Mouse (Mus musculus) hindbrain, embryonic 13.5 days (tissue): ENCODE results near the gene Ttc23. TPM values are rescaled to one million over a fixed set of nuclear protein-coding genes. Genes with fewer than 3 reads are reported as not detected.

ENCODE experiments used
- ATAC-seq: fragments of 200-750 bp; cut with Nextera tagmentation; 2 replicates; pipeline ENCODE4 v1.8.0; 2017; ENCODE audit warnings: moderate TSS enrichment; ENCODE audit not compliant: low FRiP score
- H3K27ac ChIP-seq: fragments of 300-500 bp; sonication (generic); 2 replicates; pipeline ENCODE4 v1.5.1; 2015; ENCODE audit warnings: inconsistent platforms, mild to moderate bottlenecking, moderate library complexity
- H3K27me3 ChIP-seq: fragments of 300-500 bp; sonication (generic); 2 replicates; pipeline ENCODE4 v1.6.1; 2015; ENCODE audit warnings: mild to moderate bottlenecking, inconsistent platforms
- H3K36me3 ChIP-seq: fragments of 300-500 bp; sonication (generic); 2 replicates; pipeline ENCODE4 v1.6.1; 2015; ENCODE audit warnings: mild to moderate bottlenecking, inconsistent platforms
- H3K4me1 ChIP-seq: fragments of 300-500 bp; sonication (generic); replicated peaks from 2 replicates; pipeline ENCODE4 v1.6.1; 2015; ENCODE audit warnings: inconsistent platforms
- H3K4me2 ChIP-seq: fragments of 300-500 bp; sonication (generic); 2 replicates; pipeline ENCODE4 v1.6.1; 2015; ENCODE audit warnings: inconsistent platforms, mild to moderate bottlenecking, moderate library complexity
- H3K4me3 ChIP-seq: fragments of 300-500 bp; sonication (generic); 2 replicates; pipeline ENCODE4 v1.5.1; 2015; ENCODE audit warnings: mild to moderate bottlenecking, inconsistent platforms
- H3K9ac ChIP-seq: fragments of 300-500 bp; sonication (generic); 2 replicates; pipeline ENCODE4 v1.6.1; 2015; ENCODE audit warnings: mild to moderate bottlenecking, inconsistent platforms
- H3K9me3 ChIP-seq: fragments of 300-500 bp; sonication (generic); 2 replicates; pipeline ENCODE4 v1.6.1; 2016; ENCODE audit warnings: inconsistent platforms
- WGBS: fragments of 180-500 bp; shearing (Covaris S2); methylation state at CpG from one replicate; pipeline ENCODE4 v1.1.7; 2015; 5-methylcytosine and 5-hydroxymethylcytosine counted together
- polyA plus RNA-seq: library from polyadenylated mRNA; unstranded; fragments of >200 nt; fragmentation: Nextera tagmentation; extraction: Ambion mirVana; gene quantifications from 2 replicates; pipeline ENCODE4 v1.2.1, GENCODE M21; 2015

Gene Ttc23
- polyA plus RNA-seq, 1 experiment from 2014 or later, result 12.2 TPM

DNA sequence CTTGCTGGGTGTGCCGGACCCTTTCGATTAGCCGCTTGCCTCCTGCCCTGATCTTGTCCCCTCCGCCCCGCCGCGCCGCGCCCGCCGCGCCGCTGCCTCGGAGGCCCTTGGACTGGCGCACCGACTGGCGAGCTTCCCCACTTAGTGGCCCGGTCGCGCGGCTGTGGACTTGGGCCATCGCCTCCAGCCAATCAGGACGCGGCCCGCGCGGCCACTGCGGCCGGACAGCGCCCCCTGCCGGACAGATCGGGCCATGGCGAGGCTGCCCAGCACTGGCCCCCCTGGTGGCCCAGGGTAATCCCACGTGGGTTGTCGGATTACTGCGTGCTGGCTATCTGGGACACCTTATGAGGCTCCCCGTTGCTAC, 112.4 kb downstream of the Ttc23 start, which contains the start of gene Synm:
Gene Synm (minus strand): TSS at position 114 of the 367 bp plus-strand sequence.
- H3K27me3 ChIP-seq, result peaks cover 24% of the 10 kb centered on the region
- H3K9ac ChIP-seq, result peak within 1 kb of the TSS; percentile 77
- peak; percentile 92 for ATAC-seq
- peak within 1 kb of the TSS; percentile 80 for H3K27ac ChIP-seq
- H3K9me3 ChIP-seq, result no peaks in the 10 kb centered on the region
- peak within 1 kb of the TSS; percentile 64 for H3K4me3 ChIP-seq
- peak within 1 kb of the TSS; percentile 98 for H3K4me2 ChIP-seq
- WGBS, result under 1% methylated on average over 37 of the region's 37 CpGs
- peaks cover 18% of the 10 kb centered on the region for H3K4me1 ChIP-seq
- no peaks in the 10 kb centered on the region for H3K36me3 ChIP-seq

DNA sequence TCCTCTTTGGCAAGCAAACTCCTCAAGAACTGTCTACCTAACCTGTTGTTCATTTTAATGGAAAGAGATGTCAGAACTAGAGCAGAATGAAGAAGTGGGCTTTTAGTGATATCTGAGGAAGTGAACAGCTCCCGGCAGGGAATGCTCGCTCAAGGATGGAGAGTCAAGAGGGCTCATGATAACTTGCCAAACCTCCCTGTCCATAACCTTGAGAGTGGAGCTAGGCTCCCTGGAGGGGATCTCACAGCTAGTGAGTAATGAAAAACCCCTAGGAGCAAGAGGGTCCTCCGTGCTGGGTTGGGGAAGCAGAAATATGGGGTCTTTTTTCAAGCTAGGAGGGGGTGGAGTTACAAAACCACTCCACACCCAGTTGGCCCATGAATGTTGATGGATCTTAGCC, 116.4 kb downstream of the Ttc23 start:
- Histone ChIP-seq H3K36me3 (no peaks in the 10 kb centered on the region), H3K27ac (no peak overlapping the region)

GRCm38 (mm10) chr7:67768125-67768524, 120.9 kb downstream of the Ttc23 start:
- Histone ChIP-seq H3K36me3 (no peaks in the 10 kb centered on the region), H3K4me2 (no peak overlapping the region), H3K27ac (no peak overlapping the region), H3K4me3 (no peak overlapping the region), H3K4me1 (no peaks in the 10 kb centered on the region), H3K9me3 (no peaks in the 10 kb centered on the region), H3K9ac (no peak overlapping the region), H3K27me3 (no peaks in the 10 kb centered on the region; the same call in 1 of the 2 replicates)
- no peak for ATAC-seq
- WGBS, result 89% methylated on average over 3 of the region's 3 CpGs

More for the DNA sequence above, 116.4 kb downstream of the Ttc23 start:
- no peaks in the 10 kb centered on the region for H3K9me3 ChIP-seq
- no peak for ATAC-seq
- no peak overlapping the region for H3K4me3 ChIP-seq
- 77% methylated on average over 3 of the region's 3 CpGs for WGBS
- H3K4me2 ChIP-seq, result no peak overlapping the region
- peaks cover 7% of the 10 kb centered on the region for H3K27me3 ChIP-seq
- no peak overlapping the region for H3K9ac ChIP-seq
- peaks cover 9% of the 10 kb centered on the region for H3K4me1 ChIP-seq

GRCm38 (mm10) chr7:67769487-67769886, 122.3 kb downstream of the Ttc23 start:
- no peaks in the 10 kb centered on the region for H3K9me3 ChIP-seq
- 91% methylated on average over 5 of the region's 5 CpGs for WGBS
- H3K27me3 ChIP-seq, result no peaks in the 10 kb centered on the region; the same call in 1 of the 2 replicates
- H3K4me1 ChIP-seq, result no peaks in the 10 kb centered on the region
- no peaks in the 10 kb centered on the region for H3K36me3 ChIP-seq
- no peak overlapping the region for H3K9ac ChIP-seq
- H3K27ac ChIP-seq, result no peak overlapping the region
- no peak overlapping the region for H3K4me3 ChIP-seq
- ATAC-seq, result no peak
- no peak overlapping the region for H3K4me2 ChIP-seq

DNA sequence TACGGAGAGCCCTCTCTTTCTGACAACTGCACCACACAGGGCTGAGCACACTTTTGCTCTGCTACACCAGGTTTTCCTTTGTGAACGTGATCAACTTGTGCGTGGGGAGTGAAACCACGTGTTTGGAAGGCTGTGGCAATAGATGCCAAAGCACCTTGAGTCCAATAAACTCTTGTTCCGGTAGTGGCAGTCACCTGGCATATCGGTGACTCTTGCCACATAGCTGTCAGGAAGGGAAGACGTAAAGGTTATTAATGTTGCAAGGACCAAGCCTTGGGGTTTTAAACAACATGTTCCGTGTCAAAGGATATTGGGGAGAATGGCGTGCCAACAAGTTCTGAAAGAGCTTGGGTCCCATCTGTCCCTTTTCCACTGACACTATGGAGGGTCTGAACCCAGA, 125.0 kb downstream of the Ttc23 start:
- ATAC-seq, result no peak
- no peaks in the 10 kb centered on the region for H3K27me3 ChIP-seq
- H3K27ac ChIP-seq, result no peak overlapping the region
- 92% methylated on average over 9 of the region's 9 CpGs for WGBS
- no peaks in the 10 kb centered on the region for H3K36me3 ChIP-seq
- no peaks in the 10 kb centered on the region for H3K4me1 ChIP-seq
- no peak overlapping the region for H3K9ac ChIP-seq
- H3K9me3 ChIP-seq, result no peaks in the 10 kb centered on the region
- H3K4me2 ChIP-seq, result no peak overlapping the region
- H3K4me3 ChIP-seq, result no peak overlapping the region

GRCm38 (mm10) chr7:67775623-67776022, 128.4 kb downstream of the Ttc23 start:
- no peaks in the 10 kb centered on the region for H3K36me3 ChIP-seq
- no peak overlapping the region for H3K9ac ChIP-seq
- H3K4me3 ChIP-seq, result no peak overlapping the region
- H3K27ac ChIP-seq, result no peak overlapping the region
- no peaks in the 10 kb centered on the region for H3K9me3 ChIP-seq
- H3K4me1 ChIP-seq, result no peaks in the 10 kb centered on the region
- WGBS, result 89% methylated on average over 3 of the region's 3 CpGs
- no peaks in the 10 kb centered on the region for H3K27me3 ChIP-seq
- no peak overlapping the region for H3K4me2 ChIP-seq
- ATAC-seq, result no peak

DNA sequence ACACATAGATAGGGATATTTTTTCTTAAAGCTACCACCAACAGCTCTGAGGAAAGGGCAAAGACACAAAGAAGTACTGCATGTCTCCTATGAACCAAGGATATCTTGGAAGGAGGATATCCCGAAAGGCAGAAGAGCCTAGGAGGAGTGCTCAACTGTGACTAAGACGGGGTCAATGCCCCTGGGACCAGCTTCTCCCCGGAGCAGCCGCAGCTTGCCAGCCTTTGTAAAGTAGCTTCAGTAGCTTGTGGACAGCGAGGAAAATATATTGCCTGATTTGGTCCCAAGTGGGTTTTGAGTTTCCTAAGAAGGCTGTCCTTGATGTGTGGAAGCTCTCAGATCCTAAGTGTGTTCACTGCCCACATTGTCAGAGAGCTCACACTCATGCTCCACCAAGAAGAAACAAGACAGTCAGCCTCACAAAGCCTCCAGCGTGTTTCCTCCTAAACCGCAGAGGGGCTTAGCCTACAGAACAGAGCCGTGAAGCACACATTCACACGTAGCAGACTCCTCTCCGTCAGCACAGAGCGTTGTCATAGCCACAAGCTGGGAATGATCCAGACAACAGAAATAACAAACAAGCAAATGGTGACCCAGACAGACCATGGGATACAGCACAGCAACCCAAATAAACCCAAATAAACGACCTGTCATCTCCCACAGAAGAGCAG, 129.6 kb downstream of the Ttc23 start:
- no peaks in the 10 kb centered on the region for H3K27me3 ChIP-seq
- no peak for ATAC-seq
- WGBS, result 57% methylated on average over 12 of the region's 12 CpGs
- no peak overlapping the region for H3K4me2 ChIP-seq
- no peak overlapping the region for H3K9ac ChIP-seq
- no peaks in the 10 kb centered on the region for H3K4me1 ChIP-seq
- H3K9me3 ChIP-seq, result no peaks in the 10 kb centered on the region
- no peak overlapping the region for H3K4me3 ChIP-seq
- no peak overlapping the region for H3K27ac ChIP-seq
- H3K36me3 ChIP-seq, result no peaks in the 10 kb centered on the region

DNA sequence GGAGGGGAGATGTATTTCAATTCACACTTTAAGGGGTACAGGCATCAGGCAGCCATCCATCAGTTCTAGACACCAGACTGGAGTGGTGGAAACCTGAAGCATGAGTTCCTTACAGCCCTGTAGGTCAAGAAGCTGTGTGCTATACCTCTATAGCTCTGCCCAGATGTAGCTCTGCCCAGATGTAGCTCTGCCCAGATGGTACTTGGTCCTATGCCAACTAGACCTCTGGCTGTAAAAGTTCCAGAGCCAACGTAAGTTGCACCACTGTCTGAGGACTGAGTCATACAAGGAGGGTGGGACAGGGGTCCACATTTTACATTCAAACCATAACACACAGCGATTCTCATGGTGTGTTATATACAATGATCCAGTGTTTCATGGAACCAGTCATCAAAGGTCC, 140.7 kb downstream of the Ttc23 start:
- Histone ChIP-seq H3K27me3 (no peaks in the 10 kb centered on the region), H3K36me3 (no peaks in the 10 kb centered on the region), H3K4me2 (no peak overlapping the region), H3K4me1 (no peaks in the 10 kb centered on the region), H3K4me3 (no peak overlapping the region), H3K27ac (no peak overlapping the region), H3K9ac (no peak overlapping the region), H3K9me3 (no peaks in the 10 kb centered on the region)
- WGBS, result 62% methylated on average over 2 of the region's 2 CpGs
- ATAC-seq, result no peak

- H3K9me3 ChIP-seq, result no peaks in the 10 kb centered on the region
- no peak overlapping the region for H3K4me3 ChIP-seq
- H3K27ac ChIP-seq, result no peak overlapping the region
- no peaks in the 10 kb centered on the region for H3K36me3 ChIP-seq
- H3K4me1 ChIP-seq, result no peaks in the 10 kb centered on the region
- H3K27me3 ChIP-seq, result no peaks in the 10 kb centered on the region
- H3K9ac ChIP-seq, result no peak overlapping the region
- H3K4me2 ChIP-seq, result no peak overlapping the region
- no peak for ATAC-seq
- WGBS, result 18% methylated on average over 10 of the region's 10 CpGs
Observed at GRCm38 (mm10) chr7:67788713-67789112, 141.5 kb downstream of the Ttc23 start.

- no peaks in the 10 kb centered on the region for H3K4me1 ChIP-seq
- no peak for ATAC-seq
- 59% methylated on average over 7 of the region's 7 CpGs for WGBS
- no peaks in the 10 kb centered on the region for H3K36me3 ChIP-seq
- H3K9ac ChIP-seq, result no peak overlapping the region
- no peak overlapping the region for H3K4me2 ChIP-seq
- no peaks in the 10 kb centered on the region for H3K9me3 ChIP-seq
- H3K27me3 ChIP-seq, result no peaks in the 10 kb centered on the region
- H3K27ac ChIP-seq, result no peak overlapping the region
- H3K4me3 ChIP-seq, result no peak overlapping the region
Observed at GRCm38 (mm10) chr7:67791256-67791655, 144.0 kb downstream of the Ttc23 start.

DNA sequence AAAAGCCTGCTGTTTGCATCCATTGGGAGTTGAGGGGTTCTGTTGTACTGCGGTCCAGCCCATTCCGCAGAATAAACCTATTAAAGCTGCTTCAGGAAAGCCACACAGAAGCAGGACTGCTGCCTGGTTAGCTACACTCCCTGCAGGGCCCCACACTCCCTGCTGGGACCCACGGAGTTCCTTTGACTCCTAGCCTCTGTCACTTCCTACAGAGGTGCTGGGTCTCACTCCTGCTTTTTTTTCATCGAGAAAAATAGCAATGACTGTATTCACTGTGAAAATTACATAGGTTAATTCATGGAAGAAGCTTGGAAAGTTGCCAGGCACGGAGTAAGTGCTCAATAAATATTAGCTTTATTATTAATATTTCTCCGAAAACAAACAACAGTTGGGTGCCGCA, 146.2 kb downstream of the Ttc23 start:
- no peak for ATAC-seq
- Histone ChIP-seq H3K9ac (no peak overlapping the region), H3K27me3 (no peaks in the 10 kb centered on the region), H3K4me1 (no peaks in the 10 kb centered on the region), H3K4me3 (no peak overlapping the region), H3K9me3 (no peaks in the 10 kb centered on the region), H3K27ac (no peak overlapping the region), H3K36me3 (no peaks in the 10 kb centered on the region), H3K4me2 (no peak overlapping the region)
- WGBS, result 75% methylated on average over 7 of the region's 7 CpGs

DNA sequence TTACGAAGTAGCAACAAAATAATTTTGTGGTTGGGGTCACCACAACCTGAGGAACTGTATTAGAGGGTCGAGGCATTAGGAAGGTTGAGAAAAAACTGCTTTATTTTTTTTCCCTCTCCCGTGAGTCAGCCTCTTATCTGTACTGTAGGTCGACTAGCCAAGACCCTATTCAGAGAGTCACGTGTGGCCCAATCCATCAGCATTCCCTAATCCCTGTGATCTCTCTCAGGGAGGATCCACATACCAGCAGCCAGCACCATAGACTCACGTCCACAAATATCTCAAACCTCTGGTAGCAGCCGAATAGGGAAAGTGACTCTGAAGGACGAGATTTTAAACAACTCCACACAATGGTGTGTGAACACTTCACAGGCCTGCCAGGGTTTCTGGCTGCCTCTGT, 149.9 kb downstream of the Ttc23 start:
- Histone ChIP-seq H3K9ac (no peak overlapping the region), H3K27me3 (0 out of 2 replicates have a peak, but pooled peaks cover 3% of the 10 kb centered on the region), H3K27ac (no peak overlapping the region), H3K36me3 (no peaks in the 10 kb centered on the region), H3K4me2 (no peak overlapping the region), H3K4me1 (no peaks in the 10 kb centered on the region), H3K9me3 (no peaks in the 10 kb centered on the region), H3K4me3 (no peak overlapping the region)
- no peak for ATAC-seq
- WGBS, result 47% methylated on average over 8 of the region's 8 CpGs

DNA sequence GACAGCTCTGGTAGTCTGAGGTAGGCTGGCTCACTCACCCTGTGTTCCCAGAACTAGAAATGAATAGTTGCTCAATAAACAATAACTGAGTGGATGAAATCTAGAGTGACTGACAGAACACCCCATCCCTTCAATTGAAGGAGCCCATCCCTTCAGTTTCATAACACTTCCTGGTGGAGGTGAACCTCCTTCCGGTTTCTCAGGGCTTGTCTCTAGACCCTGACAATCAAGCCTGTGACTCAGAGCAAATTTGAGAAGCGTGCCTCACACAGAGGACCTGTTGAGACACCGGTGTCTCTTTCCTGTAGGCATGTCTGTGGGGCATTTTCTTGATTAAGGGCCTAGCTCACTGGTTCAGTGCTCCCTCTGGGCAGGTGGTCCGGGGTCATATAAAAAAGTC, 151.3 kb downstream of the Ttc23 start:
- ATAC-seq, result no peak
- Histone ChIP-seq H3K4me1 (peaks cover 3% of the 10 kb centered on the region), H3K27ac (no peak overlapping the region), H3K27me3 (peaks cover 15% of the 10 kb centered on the region; the same call in 1 of the 2 replicates), H3K9me3 (no peaks in the 10 kb centered on the region), H3K36me3 (no peaks in the 10 kb centered on the region), H3K4me3 (no peak overlapping the region), H3K9ac (no peak overlapping the region), H3K4me2 (no peak overlapping the region)
- WGBS, result 90% methylated on average over 4 of the region's 4 CpGs
